Mouse (Mus musculus) adrenal gland, postnatal 4 days (tissue): ENCODE measurements around the gene Gm11032. TPM values are rescaled to one million over a fixed set of nuclear protein-coding genes. Genes with fewer than 3 reads are reported as not detected.
"Not testable (repeated sequence)": the region's sequence is repeated elsewhere in the genome, so short reads cannot be mapped to it uniquely, and the experiment has no call there.

Source experiments
- DNase-seq, 2 experiments: peaks; one replicate each; pipeline ENCODE4 v3.0.0; 2021 to 2022; ENCODE audit warnings: low spot score in 2 of 2, mixed read lengths in 2 of 2
- total RNA-seq, 2 experiments: library from RNA; stranded (reverse); gene quantifications; 2 replicates each; pipeline ENCODE4 v1.2.3; 2021

Gm11032 gene
- total RNA-seq, 2 experiments from 2014 or later: not detected

DNA sequence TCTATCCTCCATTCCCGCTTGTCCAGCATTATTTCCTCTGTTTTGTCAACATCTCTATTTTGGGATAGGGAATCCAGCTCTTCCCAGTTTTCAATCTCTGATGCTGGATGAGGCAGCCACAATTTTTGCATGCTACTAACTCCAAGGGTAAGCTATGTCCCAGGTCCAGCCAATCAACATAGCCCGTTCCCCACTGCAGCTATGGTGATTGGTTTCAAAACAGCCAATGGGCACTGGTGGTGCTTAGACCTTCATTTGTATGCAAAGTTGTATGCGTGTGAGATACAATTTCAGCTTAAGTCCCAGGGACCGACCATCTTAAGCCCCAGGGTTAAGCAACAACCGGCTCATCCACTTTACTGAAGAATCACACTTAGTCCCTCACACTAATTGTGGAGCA lies 3.1 kb downstream of the Gm11032 start:
- DNase-seq: no peak

GRCm38 (mm10) chr11:4625931-4626330 lies 6.1 kb downstream of the Gm11032 start:
- no peak for DNase-seq

DNA sequence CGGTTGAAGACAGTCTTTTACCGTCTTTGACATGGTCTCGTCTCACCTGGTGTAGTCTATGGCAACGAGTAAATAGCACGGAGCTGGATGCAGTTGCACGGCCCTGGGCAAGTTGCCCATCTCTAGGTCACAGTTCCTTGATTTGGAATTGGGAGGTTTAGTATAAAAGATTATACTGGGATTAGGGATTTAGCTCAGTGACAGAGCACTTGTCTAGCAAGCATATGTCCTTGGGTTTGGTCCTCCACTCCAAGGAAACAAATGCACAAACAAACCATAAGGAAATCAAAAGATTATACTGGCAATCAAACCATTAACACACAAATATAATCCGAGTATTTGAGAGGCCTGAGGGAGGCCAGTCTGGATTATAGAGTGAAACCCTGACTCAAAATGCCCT lies 7.8 kb downstream of the Gm11032 start:
- DNase-seq: no peak

DNA sequence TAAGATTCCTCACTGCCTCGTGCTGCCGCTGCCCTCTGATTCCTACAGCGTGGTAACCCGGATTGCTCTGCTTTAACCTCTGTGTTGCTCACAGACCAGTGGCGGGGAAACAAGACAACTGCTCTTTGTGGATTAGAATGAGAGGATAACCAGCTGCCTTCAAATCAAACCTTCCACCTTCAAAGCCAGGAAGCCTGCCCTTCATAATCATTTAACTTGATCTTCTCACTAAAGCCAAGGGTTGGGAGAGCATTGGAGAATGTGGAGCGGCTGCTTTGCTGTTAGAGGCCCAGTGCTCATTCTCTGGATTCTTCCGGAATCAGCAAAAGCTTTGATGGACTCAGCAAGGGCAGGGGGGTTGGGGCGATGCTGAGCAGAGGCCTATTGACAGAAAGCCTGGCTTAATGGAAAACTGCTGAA lies 10.0 kb downstream of the Gm11032 start:
- no peak for DNase-seq

GRCm38 (mm10) chr11:4633420-4633819 lies 13.6 kb downstream of the Gm11032 start:
- DNase-seq: no peak

DNA sequence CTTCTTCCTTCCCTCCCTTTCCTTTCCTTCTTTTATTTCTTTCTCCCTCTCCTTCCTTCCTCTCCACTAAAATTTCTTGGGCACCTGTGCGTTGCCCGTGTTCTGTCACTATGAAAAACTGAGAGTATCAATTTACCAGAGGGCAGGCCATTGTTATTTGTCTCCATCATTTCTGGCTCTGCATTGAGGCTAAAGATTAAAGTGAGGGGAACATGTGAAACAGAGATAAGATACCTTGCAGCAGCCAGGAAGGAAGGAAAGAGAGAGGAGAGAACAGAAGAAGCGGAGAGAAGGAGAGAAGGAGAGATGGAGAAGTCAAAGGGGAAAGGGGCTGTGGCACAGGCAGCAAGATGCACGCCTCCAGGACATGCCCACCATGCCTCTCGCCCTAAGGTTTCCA lies 14.5 kb downstream of the Gm11032 start:
- no peak for DNase-seq

- no peak for DNase-seq
These were observed 17.0 kb downstream of the Gm11032 start for GRCm38 (mm10) chr11:4636782-4637342.

- peak; percentile 96 to 97 for DNase-seq
These were observed 17.8 kb downstream of the Gm11032 start, which contains the start of gene Ascc2 for GRCm38 (mm10) chr11:4637534-4638234. Gene Ascc2, plus strand, starts transcription at chr11:4637747.

DNA sequence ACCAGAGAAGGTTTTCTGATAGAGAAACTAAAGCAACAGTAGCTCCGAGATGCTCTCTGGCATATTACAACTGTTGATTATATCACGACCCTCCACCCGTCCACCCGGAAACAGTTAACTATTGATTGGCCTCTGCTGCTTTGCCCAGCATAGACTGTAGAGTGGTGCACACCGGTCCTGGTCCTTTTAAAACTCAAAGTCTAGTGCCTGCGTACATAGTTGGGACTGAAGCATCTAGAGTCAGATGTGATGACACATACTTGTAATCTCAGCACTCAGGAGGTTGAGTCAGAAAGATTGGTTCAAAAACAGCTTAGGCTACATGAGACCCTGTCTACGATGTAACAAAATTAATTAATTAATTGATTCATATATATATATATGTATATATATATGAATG lies 18.4 kb downstream of the Gm11032 start:
- DNase-seq: no peak

GRCm38 (mm10) chr11:4641185-4641584 lies 21.3 kb downstream of the Gm11032 start:
- no peak for DNase-seq

DNA sequence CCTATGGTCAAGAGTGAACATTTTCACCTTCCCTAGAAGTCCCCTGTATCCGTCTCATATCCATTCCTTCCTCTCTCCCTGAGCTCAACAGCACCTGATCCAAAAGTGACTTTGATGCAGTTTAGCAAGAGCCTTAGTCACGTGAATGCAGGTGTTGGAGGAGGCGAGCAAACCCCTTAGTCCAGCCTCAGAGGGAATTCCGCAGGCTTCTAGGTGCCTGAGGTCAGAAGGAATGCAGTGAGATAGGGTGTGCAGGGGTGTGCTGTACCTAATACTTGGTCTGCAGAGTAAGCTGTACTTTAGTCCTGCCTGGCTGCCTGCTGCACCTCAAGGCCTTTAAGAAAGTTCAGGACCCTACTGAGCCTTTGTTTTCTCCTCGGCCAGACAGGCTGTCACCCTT lies 23.9 kb downstream of the Gm11032 start:
- no peak for DNase-seq

GRCm38 (mm10) chr11:4645180-4645579 lies 25.3 kb downstream of the Gm11032 start:
- not testable (repeated sequence) for DNase-seq

- no peak for DNase-seq
These were observed 26.5 kb downstream of the Gm11032 start for GRCm38 (mm10) chr11:4646409-4646808.

DNA sequence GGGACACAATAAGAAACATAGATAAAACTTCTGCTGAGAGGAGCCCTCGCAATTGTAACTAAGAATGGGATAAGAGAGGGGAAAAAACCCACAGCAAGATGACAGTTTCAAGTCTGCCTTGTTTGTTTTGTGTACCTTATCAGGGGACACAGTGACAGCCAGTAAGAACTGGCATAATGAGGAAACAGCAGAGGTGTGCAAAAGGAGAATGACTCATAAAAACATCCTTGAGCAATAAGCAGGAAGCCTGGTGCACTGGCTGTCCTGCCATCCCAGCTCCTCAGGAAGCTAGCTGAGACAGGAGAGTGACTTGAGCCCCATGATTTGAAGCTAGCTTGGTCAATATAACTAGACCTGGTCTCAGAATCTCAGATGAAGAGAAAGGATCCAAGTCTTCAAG lies 40.0 kb downstream of the Gm11032 start:
- no peak for DNase-seq

GRCm38 (mm10) chr11:4660309-4661025 lies 40.6 kb downstream of the Gm11032 start:
- DNase-seq: no peak

DNA sequence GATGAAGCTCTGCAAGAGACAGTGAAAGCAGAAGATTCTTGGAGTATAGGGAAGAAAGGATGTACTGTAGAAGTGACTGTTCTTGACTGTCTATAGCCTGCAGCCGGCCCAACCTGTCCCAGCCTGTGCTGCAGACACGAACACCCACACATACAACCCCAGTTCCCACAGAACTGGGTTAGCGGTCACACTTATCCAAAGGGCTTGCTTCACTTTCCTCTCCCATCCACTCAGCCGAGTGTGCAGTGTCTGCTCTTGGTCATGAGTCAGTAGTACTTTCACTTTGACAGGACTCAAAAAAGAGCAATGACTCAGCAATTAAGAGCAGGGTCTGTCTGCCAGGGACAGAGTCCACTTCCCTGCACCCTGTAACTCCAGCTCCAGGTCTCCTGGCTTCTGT lies 41.5 kb downstream of the Gm11032 start:
- DNase-seq: no peak

GRCm38 (mm10) chr11:4661871-4662495 lies 42.1 kb downstream of the Gm11032 start:
- DNase-seq: no peak

DNA sequence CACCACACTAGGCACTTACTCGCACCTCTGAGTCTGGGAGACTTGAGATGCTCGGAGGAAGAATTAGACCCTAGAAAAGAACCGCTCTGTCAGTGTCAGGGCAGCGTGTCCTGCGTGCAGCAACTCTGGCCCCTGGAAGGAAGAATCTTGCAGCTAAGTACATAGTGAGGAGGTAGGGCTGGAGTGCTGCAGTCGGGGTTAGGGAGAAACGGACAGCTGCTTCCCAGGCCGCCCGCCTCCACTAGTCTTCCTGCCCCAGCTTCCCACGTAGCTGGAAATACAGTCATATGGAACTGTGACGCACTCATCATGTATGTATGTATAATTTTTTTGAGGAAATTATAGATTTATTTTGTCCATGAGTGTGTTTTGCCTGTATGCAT lies 42.6 kb downstream of the Gm11032 start:
- no peak for DNase-seq
